Mouse (Mus musculus) stomach, postnatal 0 days (tissue): Measurements from ENCODE around the gene Mstn. TPM values are rescaled to one million over a fixed set of nuclear protein-coding genes. Genes with fewer than 3 reads are reported as not detected.

ENCODE experiments used
- ATAC-seq: fragments of 200-750 bp; cut with Nextera tagmentation; 2 replicates; pipeline ENCODE4 v1.8.0; 2017; ENCODE audit not compliant: low FRiP score, low TSS enrichment
- DNase-seq: peaks from one replicate; pipeline ENCODE4 v3.0.0-alpha.2; 2016; ENCODE audit warnings: low spot score
- H3K27ac ChIP-seq: fragments of 300-500 bp; sonication (generic); replicated peaks from 2 replicates; pipeline ENCODE4 v1.5.1; 2014; ENCODE audit warnings: mild to moderate bottlenecking, control low read depth
- H3K27me3 ChIP-seq: fragments of 300-500 bp; sonication (generic); 2 replicates; pipeline ENCODE4 v1.6.1; 2014; ENCODE audit warnings: low read length; ENCODE audit not compliant: control insufficient read depth, insufficient read depth
- H3K36me3 ChIP-seq: fragments of 300-500 bp; sonication (generic); 2 replicates; pipeline ENCODE4 v1.6.1; 2014; ENCODE audit warnings: low read length, mixed read lengths; ENCODE audit not compliant: control insufficient read depth, insufficient read depth
- H3K4me1 ChIP-seq: fragments of 300-500 bp; sonication (generic); replicated peaks from 2 replicates; pipeline ENCODE4 v1.6.1; 2014; ENCODE audit warnings: antibody characterized with exemption; ENCODE audit not compliant: control insufficient read depth, insufficient read depth
- H3K4me2 ChIP-seq: fragments of 300-500 bp; sonication (generic); replicated peaks from 2 replicates; pipeline ENCODE4 v1.6.1; 2014; ENCODE audit warnings: low read depth, mild to moderate bottlenecking, control low read depth, moderate library complexity
- H3K4me3 ChIP-seq: fragments of 300-500 bp; sonication (generic); 2 replicates; pipeline ENCODE4 v1.5.1; 2014; ENCODE audit warnings: low read depth, low read length, control low read depth
- H3K9ac ChIP-seq: fragments of 300-500 bp; sonication (generic); 2 replicates; pipeline ENCODE4 v1.6.1; 2014; ENCODE audit warnings: mild to moderate bottlenecking, low read length, control low read depth, mixed read lengths
- H3K9me3 ChIP-seq: fragments of 300-500 bp; sonication (generic); 2 replicates; pipeline ENCODE4 v1.6.1; 2016; ENCODE audit warnings: low read length; ENCODE audit not compliant: control insufficient read depth
- CTCF ChIP-seq: IDR thresholded peaks from 2 replicates; pipeline ENCODE4 v1.5.1; 2016; ENCODE audit warnings: antibody characterized with exemption, low read depth, mild to moderate bottlenecking, moderate library complexity
- EP300 ChIP-seq: optimal IDR thresholded peaks from 2 replicates; pipeline ENCODE3; 2016; ENCODE audit warnings: antibody characterized with exemption
- WGBS: fragments of 180-500 bp; shearing (Covaris S2); extraction: QIAGEN DNeasy Blood & Tissue Kit; methylation state at CpG from one replicate; pipeline ENCODE4 v1.1.7; 2014; 5-methylcytosine and 5-hydroxymethylcytosine counted together
- polyA plus RNA-seq: library from polyadenylated mRNA; unstranded; fragments of >200 nt; fragmentation: Nextera tagmentation; extraction: Ambion mirVana; gene quantifications from 2 replicates; pipeline ENCODE4 v1.2.1, GENCODE M21; 2015

Gene Mstn
- polyA plus RNA-seq, 1 experiment from 2014 or later: 0.25 TPM

DNA sequence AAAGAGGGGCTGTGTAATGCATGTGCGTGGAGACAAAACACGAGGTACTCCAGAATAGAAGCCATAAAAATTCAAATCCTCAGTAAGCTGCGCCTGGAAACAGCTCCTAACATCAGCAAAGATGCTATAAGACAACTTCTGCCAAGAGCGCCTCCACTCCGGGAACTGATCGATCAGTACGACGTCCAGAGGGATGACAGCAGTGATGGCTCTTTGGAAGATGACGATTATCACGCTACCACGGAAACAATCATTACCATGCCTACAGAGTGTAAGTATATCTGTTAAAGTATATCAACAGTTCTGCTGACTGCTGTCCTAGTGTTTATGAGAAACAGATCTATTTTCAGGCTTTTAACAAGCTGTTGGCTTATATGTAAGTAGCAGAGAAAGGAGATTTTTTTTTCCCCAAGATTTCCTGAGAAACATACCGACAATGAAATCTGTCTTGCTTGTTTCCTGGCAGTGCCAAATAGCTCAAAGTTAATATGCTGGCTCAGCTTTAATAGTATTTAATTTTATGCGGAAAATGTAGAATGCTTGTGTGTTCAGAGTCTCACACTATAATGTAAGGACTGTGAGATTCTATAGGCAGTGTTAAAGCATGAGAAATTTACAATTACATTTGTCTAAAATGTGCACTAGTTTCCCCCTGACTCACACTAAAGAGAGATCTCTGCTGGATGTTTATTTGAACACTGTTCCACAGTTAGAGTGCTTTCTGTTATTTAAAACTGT is 600 bp downstream of the Mstn start:
- Histone ChIP-seq H3K36me3 (no peaks in the 10 kb centered on the region), H3K9me3 (no peaks in the 10 kb centered on the region), H3K4me2 (0 out of 2 replicates have a peak overlapping the region, but pooled peaks have one; percentile 21), H3K9ac (no peak overlapping the region), H3K4me3 (no peak overlapping the region), H3K27me3 (no peaks in the 10 kb centered on the region), H3K4me1 (no peaks in the 10 kb centered on the region), H3K27ac (no peak overlapping the region)
- TF ChIP-seq EP300: no peak
- TF ChIP-seq CTCF: no peak
- 39% methylated on average over 13 of the region's 13 CpGs for WGBS
- DNase-seq: no peak
- ATAC-seq: no peak

DNA sequence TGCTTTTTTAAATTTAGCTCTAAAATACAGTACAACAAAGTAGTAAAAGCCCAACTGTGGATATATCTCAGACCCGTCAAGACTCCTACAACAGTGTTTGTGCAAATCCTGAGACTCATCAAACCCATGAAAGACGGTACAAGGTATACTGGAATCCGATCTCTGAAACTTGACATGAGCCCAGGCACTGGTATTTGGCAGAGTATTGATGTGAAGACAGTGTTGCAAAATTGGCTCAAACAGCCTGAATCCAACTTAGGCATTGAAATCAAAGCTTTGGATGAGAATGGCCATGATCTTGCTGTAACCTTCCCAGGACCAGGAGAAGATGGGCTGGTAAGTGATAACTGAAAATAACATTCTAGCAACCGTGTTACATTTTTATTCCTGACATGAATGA is 2.5 kb downstream of the Mstn start:
- TF ChIP-seq CTCF (no peak), EP300 (no peak)
- ATAC-seq (no peak), DNase-seq (no peak)
- no peak overlapping the region for H3K27ac ChIP-seq
- no peaks in the 10 kb centered on the region for H3K9me3 ChIP-seq
- no peak overlapping the region for H3K9ac ChIP-seq
- no peak overlapping the region for H3K4me2 ChIP-seq
- no peaks in the 10 kb centered on the region for H3K36me3 ChIP-seq
- WGBS: 78% methylated on average over 4 of the region's 4 CpGs
- no peaks in the 10 kb centered on the region for H3K27me3 ChIP-seq
- no peaks in the 10 kb centered on the region for H3K4me1 ChIP-seq
- H3K4me3 ChIP-seq: no peak overlapping the region

GRCm38 (mm10) chr1:53069726-53070514 is 8.5 kb downstream of the Mstn start:
- WGBS: 75% methylated on average over 4 of the region's 5 CpGs
- DNase-seq (no peak), ATAC-seq (no peak)
- H3K9me3 ChIP-seq: no peaks in the 10 kb centered on the region
- no peak overlapping the region for H3K27ac ChIP-seq
- no peaks in the 10 kb centered on the region for H3K4me1 ChIP-seq
- no peaks in the 10 kb centered on the region for H3K36me3 ChIP-seq
- no peak overlapping the region for H3K4me2 ChIP-seq
- no peak overlapping the region for H3K4me3 ChIP-seq
- no peak overlapping the region for H3K9ac ChIP-seq
- TF ChIP-seq CTCF (no peak), EP300 (no peak)
- no peaks in the 10 kb centered on the region for H3K27me3 ChIP-seq

DNA sequence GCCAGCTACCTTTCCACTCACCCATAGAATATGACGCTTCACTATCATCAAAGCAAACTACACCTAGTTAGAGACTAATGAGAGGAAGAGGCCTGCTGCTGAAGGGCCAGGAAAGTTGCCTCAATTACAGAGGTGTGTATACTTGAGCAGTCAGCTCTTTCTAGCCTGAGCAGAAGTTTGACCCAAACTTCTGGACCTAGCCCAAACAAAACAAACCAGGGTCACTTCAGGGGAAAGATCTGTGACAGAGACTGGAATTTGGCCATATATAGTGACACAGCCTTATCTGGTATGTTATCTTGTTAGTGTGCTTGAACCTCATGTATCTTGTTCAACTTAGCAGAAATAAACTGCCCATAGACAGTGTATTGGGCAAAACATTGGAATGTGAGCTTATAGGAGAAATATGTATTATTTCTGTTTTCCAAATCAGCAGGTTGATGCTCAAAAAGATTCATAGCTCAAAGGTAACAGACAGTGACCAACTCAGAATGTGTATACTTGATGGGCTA is 9.3 kb downstream of the Mstn start:
- Histone ChIP-seq H3K9me3 (no peaks in the 10 kb centered on the region), H3K4me3 (no peak overlapping the region), H3K27me3 (no peaks in the 10 kb centered on the region), H3K4me1 (no peaks in the 10 kb centered on the region), H3K4me2 (no peak overlapping the region), H3K36me3 (no peaks in the 10 kb centered on the region), H3K27ac (no peak overlapping the region), H3K9ac (no peak overlapping the region)
- WGBS: 69% methylated on average over 1 of the region's 1 CpGs
- DNase-seq: no peak
- no peak for ATAC-seq
- TF ChIP-seq EP300 (no peak), CTCF (no peak)

GRCm38 (mm10) chr1:53076656-53077055 is 15.2 kb downstream of the Mstn start:
- 65% methylated on average over 3 of the region's 3 CpGs for WGBS
- H3K36me3 ChIP-seq: no peaks in the 10 kb centered on the region
- H3K9ac ChIP-seq: no peak overlapping the region
- H3K4me3 ChIP-seq: no peak overlapping the region
- no peak for DNase-seq
- no peak for TF ChIP-seq CTCF
- no peak for TF ChIP-seq EP300
- ATAC-seq: no peak
- H3K9me3 ChIP-seq: no peaks in the 10 kb centered on the region
- H3K27ac ChIP-seq: no peak overlapping the region
- H3K27me3 ChIP-seq: no peaks in the 10 kb centered on the region
- no peak overlapping the region for H3K4me2 ChIP-seq
- no peaks in the 10 kb centered on the region for H3K4me1 ChIP-seq

DNA sequence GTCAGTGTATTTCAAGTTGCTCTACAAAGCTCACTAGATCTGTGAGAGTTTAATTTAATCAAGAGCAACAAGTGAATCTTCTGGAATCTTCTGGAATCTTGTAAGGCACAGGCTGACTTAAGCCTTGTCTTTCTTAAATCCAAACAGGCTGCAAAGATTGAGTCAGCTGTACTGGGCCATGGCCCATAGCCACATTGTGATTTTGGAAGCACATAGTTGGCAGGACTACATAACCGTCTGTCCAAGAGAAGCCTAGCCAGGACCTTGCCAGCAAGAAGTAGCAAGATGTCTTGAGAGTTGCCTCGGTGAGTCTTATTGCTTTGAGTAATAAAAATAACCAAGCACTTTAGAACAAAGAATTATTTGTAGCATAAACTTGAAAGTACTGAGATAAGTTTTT is 18.4 kb downstream of the Mstn start:
- ATAC-seq: no peak
- H3K27ac ChIP-seq: no peak overlapping the region
- TF ChIP-seq CTCF (no peak), EP300 (no peak)
- no peaks in the 10 kb centered on the region for H3K27me3 ChIP-seq
- H3K4me2 ChIP-seq: no peak overlapping the region
- no peak overlapping the region for H3K4me3 ChIP-seq
- DNase-seq: no peak
- no peak overlapping the region for H3K9ac ChIP-seq
- no peaks in the 10 kb centered on the region for H3K4me1 ChIP-seq
- H3K36me3 ChIP-seq: no peaks in the 10 kb centered on the region
- 67% methylated on average over 2 of the region's 2 CpGs for WGBS
- no peaks in the 10 kb centered on the region for H3K9me3 ChIP-seq
